Mouse (Mus musculus) liver, embryonic 16.5 days (tissue): ENCODE data around the gene Loxl1. TPM values are rescaled to one million over a fixed set of nuclear protein-coding genes. Genes with fewer than 3 reads are reported as not detected.
"Not testable (repeated sequence)": the region's sequence is repeated elsewhere in the genome, so short reads cannot be mapped to it uniquely, and the experiment has no call there.

ENCODE experiments used
- ATAC-seq: fragments of 200-750 bp; cut with Nextera tagmentation; 2 replicates; pipeline ENCODE4 v1.8.0; 2017; ENCODE audit warnings: low read depth, mild to moderate bottlenecking, moderate number of reproducible peaks, moderate library complexity
- H3K27ac ChIP-seq: fragments of 300-500 bp; sonication (generic); 2 replicates; pipeline ENCODE4 v1.5.1; 2014; ENCODE audit warnings: mild to moderate bottlenecking, low read length
- H3K27me3 ChIP-seq: fragments of 300-500 bp; sonication (generic); 2 replicates; pipeline ENCODE4 v1.6.1; 2014; ENCODE audit warnings: low read depth, low read length, mixed read lengths; ENCODE audit not compliant: control insufficient read depth, insufficient read depth
- H3K36me3 ChIP-seq: fragments of 300-500 bp; sonication (generic); 2 replicates; pipeline ENCODE4 v1.6.1; 2014; ENCODE audit warnings: mild to moderate bottlenecking; ENCODE audit not compliant: control insufficient read depth, insufficient read depth
- H3K4me1 ChIP-seq: fragments of 300-500 bp; sonication (generic); 2 replicates; pipeline ENCODE4 v1.6.1; 2014; ENCODE audit warnings: low read depth, low read length, mixed read lengths; ENCODE audit not compliant: control insufficient read depth
- H3K4me2 ChIP-seq: fragments of 300-500 bp; sonication (generic); 2 replicates; pipeline ENCODE4 v1.6.1; 2014; ENCODE audit warnings: low read depth, low read length, mixed read lengths
- H3K4me3 ChIP-seq: fragments of 300-500 bp; sonication (generic); 2 replicates; pipeline ENCODE4 v1.5.1; 2014; ENCODE audit warnings: low read depth, mild to moderate bottlenecking, low read length
- H3K9ac ChIP-seq: fragments of 300-500 bp; sonication (generic); 2 replicates; pipeline ENCODE4 v1.6.1; 2014; ENCODE audit warnings: low read depth, low read length
- H3K9me3 ChIP-seq: fragments of 300-500 bp; sonication (generic); replicated peaks from 2 replicates; pipeline ENCODE4 v1.6.1; 2016; ENCODE audit warnings: low read length; ENCODE audit not compliant: control insufficient read depth
- WGBS: fragments of 180-500 bp; shearing (Covaris S2); extraction: QIAGEN DNeasy Blood & Tissue Kit; methylation state at CpG from one replicate; pipeline ENCODE4 v1.1.7; 2014; ENCODE audit not compliant: insufficient replicate concordance; 5-methylcytosine and 5-hydroxymethylcytosine counted together
- polyA plus RNA-seq: library from polyadenylated mRNA; unstranded; fragments of >200 nt; fragmentation: Nextera tagmentation; extraction: Ambion mirVana; gene quantifications from 2 replicates; pipeline ENCODE4 v1.2.1, GENCODE M21; 2015

Gene Loxl1
- polyA plus RNA-seq, 1 experiment from 2014 or later = 2.2 TPM

- no peak overlapping the region for H3K27ac ChIP-seq
- no peak overlapping the region for H3K4me3 ChIP-seq
- no peaks in the 10 kb centered on the region for H3K36me3 ChIP-seq
- ATAC-seq = no peak; the same call in 1 of the 2 replicates
- no peaks in the 10 kb centered on the region for H3K9me3 ChIP-seq
- 32% methylated on average over 12 of the region's 12 CpGs for WGBS
- no peak overlapping the region for H3K4me2 ChIP-seq
- no peak overlapping the region for H3K9ac ChIP-seq
- peaks cover 6% of the 10 kb centered on the region for H3K4me1 ChIP-seq
- H3K27me3 ChIP-seq = no peaks in the 10 kb centered on the region
Observed at GRCm38 (mm10) chr9:58268384-58269313, 44.3 kb downstream of the Loxl1 start.

GRCm38 (mm10) chr9:58267046-58267445, 45.9 kb downstream of the Loxl1 start:
- Histone ChIP-seq H3K27ac (peak overlapping the region; percentile 31), H3K4me3 (no peak overlapping the region), H3K27me3 (no peaks in the 10 kb centered on the region), H3K9me3 (no peaks in the 10 kb centered on the region), H3K4me2 (no peak overlapping the region), H3K36me3 (no peaks in the 10 kb centered on the region), H3K4me1 (peaks cover 6% of the 10 kb centered on the region), H3K9ac (no peak overlapping the region)
- no peak for ATAC-seq
- WGBS = 56% methylated on average over 3 of the region's 3 CpGs

- Histone ChIP-seq H3K9me3 (no peaks in the 10 kb centered on the region), H3K4me1 (peaks cover 6% of the 10 kb centered on the region), H3K27me3 (no peaks in the 10 kb centered on the region), H3K4me2 (no peak overlapping the region), H3K27ac (peak overlapping the region; percentile 31), H3K4me3 (no peak overlapping the region), H3K9ac (no peak overlapping the region), H3K36me3 (no peaks in the 10 kb centered on the region)
- 5% methylated on average over 4 of the region's 4 CpGs for WGBS
- ATAC-seq = no peak
Observed at GRCm38 (mm10) chr9:58266571-58267011, 46.4 kb downstream of the Loxl1 start.

DNA sequence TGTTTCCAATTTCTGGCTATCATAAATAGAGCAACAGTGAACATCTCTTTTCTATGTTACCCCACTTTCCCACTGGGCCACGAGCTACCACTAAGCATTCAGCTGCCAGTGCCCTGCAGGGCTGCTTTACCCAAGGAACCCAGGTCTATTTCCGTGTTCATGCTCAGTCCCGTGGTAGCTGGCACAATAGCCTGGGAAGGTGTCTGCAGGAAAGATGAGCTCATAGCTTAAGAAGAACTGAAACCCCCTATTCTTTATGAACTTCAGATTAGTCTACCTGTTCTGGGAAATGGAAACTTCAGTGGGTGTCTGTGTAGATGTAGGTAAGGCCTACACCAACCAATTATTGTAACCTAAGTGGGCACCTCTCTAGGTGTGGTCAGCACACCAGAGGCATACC, 47.6 kb downstream of the Loxl1 start:
- Histone ChIP-seq H3K36me3 (no peaks in the 10 kb centered on the region), H3K9me3 (no peaks in the 10 kb centered on the region), H3K27me3 (no peaks in the 10 kb centered on the region), H3K4me1 (peaks cover 6% of the 10 kb centered on the region), H3K9ac (no peak overlapping the region), H3K27ac (no peak overlapping the region), H3K4me3 (no peak overlapping the region), H3K4me2 (no peak overlapping the region)
- WGBS = 50% methylated on average over 3 of the region's 3 CpGs
- no peak for ATAC-seq

GRCm38 (mm10) chr9:58262507-58262906, 50.5 kb downstream of the Loxl1 start:
- Histone ChIP-seq H3K36me3 (no peaks in the 10 kb centered on the region), H3K4me3 (no peak overlapping the region), H3K9ac (no peak overlapping the region), H3K27me3 (no peaks in the 10 kb centered on the region), H3K9me3 (no peaks in the 10 kb centered on the region), H3K4me1 (peaks cover 2% of the 10 kb centered on the region), H3K4me2 (no peak overlapping the region), H3K27ac (no peak overlapping the region)
- WGBS = 75% methylated on average over 5 of the region's 5 CpGs
- no peak for ATAC-seq

- H3K4me2 ChIP-seq = no peak overlapping the region
- ATAC-seq = no peak
- H3K27me3 ChIP-seq = no peaks in the 10 kb centered on the region
- H3K9me3 ChIP-seq = no peaks in the 10 kb centered on the region
- H3K36me3 ChIP-seq = no peaks in the 10 kb centered on the region
- no peak overlapping the region for H3K4me3 ChIP-seq
- H3K9ac ChIP-seq = no peak overlapping the region; the same call in 1 of the 2 replicates
- H3K4me1 ChIP-seq = peaks cover 25% of the 10 kb centered on the region
- WGBS = 58% methylated on average over 10 of the region's 10 CpGs
- H3K27ac ChIP-seq = no peak overlapping the region
Observed at GRCm38 (mm10) chr9:58255704-58256685, 57.0 kb downstream of the Loxl1 start.

DNA sequence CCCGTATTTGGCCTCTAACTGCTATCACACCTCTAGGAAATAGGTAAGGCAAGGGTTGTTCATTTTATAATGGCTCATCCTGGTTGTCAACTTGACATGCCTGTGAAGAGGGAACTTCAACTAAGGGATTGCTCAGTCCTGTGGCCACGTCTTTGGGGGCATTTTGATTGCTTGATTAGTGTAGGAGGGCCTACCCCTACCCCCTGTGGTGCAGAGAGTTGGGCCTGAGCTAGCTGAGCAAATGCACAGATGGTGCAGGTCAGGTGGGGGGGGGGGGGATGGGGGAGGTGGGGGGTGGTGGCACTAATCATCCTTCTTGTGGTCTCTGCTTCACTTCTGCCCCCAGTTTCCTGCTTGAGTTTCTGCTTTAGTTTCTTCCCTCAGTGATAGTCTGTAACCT, 57.9 kb downstream of the Loxl1 start:
- WGBS = 59% methylated on average over 2 of the region's 2 CpGs
- Histone ChIP-seq H3K27ac (no peak overlapping the region), H3K4me2 (no peak overlapping the region), H3K9me3 (no peaks in the 10 kb centered on the region), H3K27me3 (no peaks in the 10 kb centered on the region), H3K9ac (no peak overlapping the region), H3K4me3 (no peak overlapping the region), H3K4me1 (peaks cover 31% of the 10 kb centered on the region), H3K36me3 (no peaks in the 10 kb centered on the region)
- no peak for ATAC-seq

- Histone ChIP-seq H3K9ac (peak overlapping the region; percentile 76), H3K4me1 (peaks cover 38% of the 10 kb centered on the region), H3K4me3 (peak overlapping the region; percentile 75), H3K27ac (peak overlapping the region; percentile 84), H3K4me2 (peak overlapping the region; percentile 96)
- not testable (repeated sequence) for ATAC-seq, H3K27me3 ChIP-seq, H3K36me3 ChIP-seq, H3K9me3 ChIP-seq
- WGBS = 55% methylated on average over 5 of the region's 5 CpGs
Observed at GRCm38 (mm10) chr9:58253805-58254122, 59.2 kb downstream of the Loxl1 start.
